Mouse (Mus musculus) kidney, postnatal 0 days (tissue): Measurements from ENCODE around the gene Arl2bp. TPM values are rescaled to one million over a fixed set of nuclear protein-coding genes. Genes with fewer than 3 reads are reported as not detected.

Experiments
- ATAC-seq: fragments of 200-750 bp; cut with Nextera tagmentation; replicated peaks from 2 replicates; pipeline ENCODE4 v1.8.0; 2017; ENCODE audit warnings: low read depth, moderate number of reproducible peaks, moderate TSS enrichment, moderate library complexity; ENCODE audit not compliant: low FRiP score
- DNase-seq: peaks from one replicate; pipeline ENCODE4 v3.0.0-alpha.2; 2016; ENCODE audit warnings: low spot score
- H3K27ac ChIP-seq: fragments of 300-500 bp; sonication (generic); 2 replicates; pipeline ENCODE4 v1.5.1; 2014; ENCODE audit warnings: mild to moderate bottlenecking
- H3K27me3 ChIP-seq: fragments of 300-500 bp; sonication (generic); 2 replicates; pipeline ENCODE4 v1.6.1; 2014; ENCODE audit warnings: low read length, mixed read lengths; ENCODE audit not compliant: insufficient read depth
- H3K36me3 ChIP-seq: fragments of 300-500 bp; sonication (generic); 2 replicates; pipeline ENCODE4 v1.6.1; 2014; ENCODE audit warnings: low read length, mixed read lengths; ENCODE audit not compliant: insufficient read depth
- H3K4me1 ChIP-seq: fragments of 300-500 bp; sonication (generic); replicated peaks from 2 replicates; pipeline ENCODE4 v1.6.1; 2014; ENCODE audit warnings: antibody characterized with exemption, low read length, mixed read lengths; ENCODE audit not compliant: insufficient read depth
- H3K4me2 ChIP-seq: fragments of 300-500 bp; sonication (generic); 2 replicates; pipeline ENCODE4 v1.6.1; 2014; ENCODE audit warnings: mild to moderate bottlenecking, low read length, moderate library complexity, mixed read lengths
- H3K4me3 ChIP-seq: fragments of 300-500 bp; sonication (generic); replicated peaks from 2 replicates; pipeline ENCODE4 v1.5.1; 2014; ENCODE audit warnings: low read depth, low read length
- H3K9ac ChIP-seq: fragments of 300-500 bp; sonication (generic); 2 replicates; pipeline ENCODE4 v1.6.1; 2014; ENCODE audit warnings: low read depth, low read length
- H3K9me3 ChIP-seq: fragments of 300-500 bp; sonication (generic); replicated peaks from 2 replicates; pipeline ENCODE4 v1.6.1; 2016; ENCODE audit warnings: low read length, inconsistent platforms, mixed read lengths
- CTCF ChIP-seq: IDR thresholded peaks from 2 replicates; pipeline ENCODE4 v1.5.1; 2016; ENCODE audit warnings: antibody characterized with exemption, low read depth, mild to moderate bottlenecking, moderate library complexity
- WGBS: fragments of 180-500 bp; shearing (Covaris S2); extraction: QIAGEN DNeasy Blood & Tissue Kit; methylation state at CpG from one replicate; pipeline ENCODE4 v1.1.7; 2014; 5-methylcytosine and 5-hydroxymethylcytosine counted together
- polyA plus RNA-seq: library from polyadenylated mRNA; unstranded; fragments of >200 nt; fragmentation: Nextera tagmentation; extraction: Ambion mirVana; gene quantifications from 2 replicates; pipeline ENCODE4 v1.2.1, GENCODE M21; 2015

Gene Arl2bp
- polyA plus RNA-seq, 1 experiment from 2014 or later: 127 TPM

- Histone ChIP-seq H3K4me1 (0 out of 2 replicates have a peak, but pooled peaks cover 4% of the 10 kb centered on the region), H3K36me3 (no peaks in the 10 kb centered on the region), H3K4me2 (no peak overlapping the region), H3K9ac (no peak overlapping the region), H3K27me3 (no peaks in the 10 kb centered on the region), H3K4me3 (no peak overlapping the region), H3K9me3 (no peaks in the 10 kb centered on the region), H3K27ac (no peak overlapping the region)
- 63% methylated on average over 2 of the region's 2 CpGs for WGBS
- ATAC-seq (no peak), DNase-seq (no peak)
- no peak for TF ChIP-seq CTCF
Measured at GRCm38 (mm10) chr8:94664722-94665121, 1.7 kb upstream of the Arl2bp start.

- Histone ChIP-seq H3K4me3 (no peak overlapping the region), H3K27ac (no peak overlapping the region), H3K9ac (no peak overlapping the region), H3K36me3 (peaks cover 47% of the 10 kb centered on the region), H3K4me1 (no peaks in the 10 kb centered on the region), H3K4me2 (no peak overlapping the region), H3K27me3 (no peaks in the 10 kb centered on the region), H3K9me3 (no peaks in the 10 kb centered on the region)
- no peak for TF ChIP-seq CTCF
- no peak for ATAC-seq
- 70% methylated on average over 5 of the region's 5 CpGs for WGBS
- peak; percentile 21 for DNase-seq
Measured at GRCm38 (mm10) chr8:94674384-94674783, 8.0 kb downstream of the Arl2bp start.

GRCm38 (mm10) chr8:94675923-94676322 is 9.5 kb downstream of the Arl2bp start:
- 0 out of 2 replicates have a peak, but pooled peaks have one; percentile 22 for ATAC-seq
- TF ChIP-seq CTCF: no peak

GRCm38 (mm10) chr8:94678582-94678981 is 12.2 kb downstream of the Arl2bp start:
- Histone ChIP-seq H3K27me3 (no peaks in the 10 kb centered on the region), H3K4me3 (no peak overlapping the region), H3K9me3 (no peaks in the 10 kb centered on the region), H3K27ac (peak overlapping the region; percentile 70), H3K36me3 (peaks cover 12% of the 10 kb centered on the region), H3K4me1 (no peaks in the 10 kb centered on the region), H3K9ac (no peak overlapping the region), H3K4me2 (no peak overlapping the region)
- WGBS: 37% methylated on average over 9 of the region's 9 CpGs
- no peak for TF ChIP-seq CTCF
- ATAC-seq (no peak), DNase-seq (peak; percentile 32)

More at GRCm38 (mm10) chr8:94675923-94676322, 9.5 kb downstream of the Arl2bp start:
- no peaks in the 10 kb centered on the region for H3K4me1 ChIP-seq
- DNase-seq: no peak
- no peak overlapping the region for H3K9ac ChIP-seq
- no peak overlapping the region for H3K4me3 ChIP-seq
- no peak overlapping the region for H3K4me2 ChIP-seq
- peaks cover 39% of the 10 kb centered on the region for H3K36me3 ChIP-seq
- no peaks in the 10 kb centered on the region for H3K9me3 ChIP-seq
- no peak overlapping the region for H3K27ac ChIP-seq
- no peaks in the 10 kb centered on the region for H3K27me3 ChIP-seq
- 84% methylated on average over 6 of the region's 6 CpGs for WGBS

DNA sequence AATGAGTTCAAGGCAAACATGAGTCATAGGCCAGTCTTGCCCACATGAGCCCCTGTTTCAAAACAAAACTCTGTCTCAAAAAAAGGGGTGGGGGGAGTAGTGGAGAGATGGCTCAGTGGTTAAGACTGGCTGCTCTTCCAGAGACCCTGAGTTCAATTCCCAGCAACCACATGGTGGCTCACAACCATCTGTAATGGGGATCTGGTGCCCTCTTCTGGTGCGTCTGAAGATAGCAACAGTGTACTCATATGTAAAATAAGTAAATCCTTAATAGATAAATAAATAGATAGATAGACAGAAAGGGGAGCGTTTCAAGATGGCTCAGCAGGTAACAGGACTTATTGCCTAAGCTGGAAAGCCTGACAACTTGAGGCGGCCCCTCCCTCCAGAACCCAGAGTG is 14.0 kb downstream of the Arl2bp start:
- peak; percentile 42 for TF ChIP-seq CTCF
- H3K36me3 ChIP-seq: no peaks in the 10 kb centered on the region
- no peak overlapping the region for H3K9ac ChIP-seq
- H3K27ac ChIP-seq: no peak overlapping the region
- no peak for DNase-seq
- no peak for ATAC-seq
- no peak overlapping the region for H3K4me2 ChIP-seq
- no peak overlapping the region for H3K4me3 ChIP-seq
- H3K27me3 ChIP-seq: no peaks in the 10 kb centered on the region
- H3K9me3 ChIP-seq: no peaks in the 10 kb centered on the region
- no peaks in the 10 kb centered on the region for H3K4me1 ChIP-seq
- WGBS: 91% methylated on average over 3 of the region's 3 CpGs

DNA sequence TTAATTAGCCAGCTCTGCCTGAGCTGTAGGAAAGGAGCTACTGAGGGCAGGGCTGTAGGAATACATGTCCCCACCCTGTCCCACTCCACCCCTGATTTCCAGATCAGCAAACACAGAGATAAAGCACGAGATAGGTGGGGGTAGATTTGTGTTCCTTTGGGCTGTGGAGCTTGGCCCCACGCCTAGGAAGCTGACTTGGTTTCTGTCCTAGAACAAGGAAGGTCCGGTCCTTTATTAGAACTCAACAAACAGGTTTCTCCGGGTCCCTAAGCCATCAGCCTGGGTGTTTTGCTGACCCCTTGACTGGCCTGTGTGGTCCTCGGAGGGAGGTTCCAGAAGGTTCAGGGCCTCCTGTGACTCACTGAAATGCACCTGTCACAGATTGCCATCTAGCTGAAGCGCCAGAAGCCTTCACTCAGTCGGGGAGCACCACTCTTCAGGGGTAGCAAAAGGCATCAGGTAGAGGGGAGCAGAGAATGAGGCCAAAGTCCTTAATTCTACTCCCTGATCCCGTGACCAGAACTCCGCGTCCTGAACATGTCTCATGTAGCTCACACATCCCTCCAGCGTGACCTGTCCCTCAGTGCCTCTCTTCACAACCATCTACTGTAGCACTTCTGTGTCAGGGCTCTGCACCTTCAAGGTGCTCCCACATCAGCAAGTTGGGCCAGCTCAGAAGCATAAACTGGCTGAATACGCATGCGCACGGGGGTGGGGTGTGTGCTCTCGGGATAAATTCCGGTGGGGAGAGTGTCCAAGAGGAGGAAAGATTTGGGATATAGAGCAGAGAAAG is 16.5 kb downstream of the Arl2bp start:
- 70% methylated on average over 16 of the region's 16 CpGs for WGBS
- no peaks in the 10 kb centered on the region for H3K4me1 ChIP-seq
- ATAC-seq (peak; percentile 55; the same call in 1 of the 2 replicates), DNase-seq (no peak)
- no peaks in the 10 kb centered on the region for H3K9me3 ChIP-seq
- no peak overlapping the region for H3K4me3 ChIP-seq
- H3K36me3 ChIP-seq: no peaks in the 10 kb centered on the region
- no peak overlapping the region for H3K9ac ChIP-seq
- no peaks in the 10 kb centered on the region for H3K27me3 ChIP-seq
- H3K4me2 ChIP-seq: no peak overlapping the region
- H3K27ac ChIP-seq: 0 out of 2 replicates have a peak overlapping the region, but pooled peaks have one; percentile 10
- no peak for TF ChIP-seq CTCF
